Mouse (Mus musculus): ENCODE measurements at regions not wholly inside any gene's neighbourhood (a gene's known extent, or its start where the extent isn't known, plus 50 kb on each side); places are given as distances from the start of the nearest gene placed in this dataset.

- no peaks in the 10 kb centered on the region for H3K79me2 ChIP-seq (ENCODE audit: control insufficient read depth, insufficient read depth, low read length, poor library complexity)
- no peak overlapping the region for H3K9ac ChIP-seq (ENCODE audit: control insufficient read depth, low read depth, low read length, poor library complexity, severe bottlenecking)
- peaks cover 0 to 10% of the 10 kb centered on the region in 2 experiments; a peak in 2 of 4 replicates for H3K27me3 ChIP-seq (ENCODE audit: control insufficient read depth in 1 of 2, insufficient read depth in 2 of 2, low read length in 2 of 2)
- TF ChIP-seq USF1 (IDR thresholded peaks at IDR 0.05; ENCODE audit: low read depth, low read length) = no peak
- TF ChIP-seq RCOR1 (IDR thresholded peaks at IDR 0.05; ENCODE audit: low read depth, low read length) = no peak
- TF ChIP-seq KAT2A (conservative IDR thresholded peaks at IDR 0.05; ENCODE audit: low read depth, low read length) = no peak
- TF ChIP-seq GATA1 (IDR thresholded peaks at IDR 0.05; ENCODE audit: low read depth, low read length) = no peak
- no peak for TF ChIP-seq USF2 (IDR thresholded peaks at IDR 0.05; ENCODE audit: borderline replicate concordance in 1 of 2, insufficient read depth in 1 of 2, low read depth in 1 of 2, low read length in 2 of 2)
- TF ChIP-seq CTCF (IDR thresholded peaks at IDR 0.05 in 2 of 3, conservative IDR thresholded peaks at IDR 0.05 in 1 of 3; ENCODE audit: control insufficient read depth in 1 of 3, insufficient read depth in 1 of 3, low read depth in 2 of 3, low read length in 3 of 3, poor library complexity in 1 of 3, severe bottlenecking in 1 of 3) = no peak
- no peak for TF ChIP-seq NELFE (IDR thresholded peaks at IDR 0.05; ENCODE audit: low read depth, low read length)
- TF ChIP-seq MYC (IDR thresholded peaks at IDR 0.05; ENCODE audit: low read depth, low read length) = no peak
- no peak for TF ChIP-seq BHLHE40 (IDR thresholded peaks at IDR 0.05; ENCODE audit: borderline replicate concordance, low read depth, low read length)
- no peak for TF ChIP-seq MAZ (IDR thresholded peaks at IDR 0.05; ENCODE audit: low read depth, low read length)
- no peak for TF ChIP-seq JUND (IDR thresholded peaks at IDR 0.05; ENCODE audit: low read depth, low read length)
- TF ChIP-seq SIN3A (IDR thresholded peaks at IDR 0.05; ENCODE audit: low read length) = no peak
- no peak for TF ChIP-seq NRF1 (IDR thresholded peaks at IDR 0.05; ENCODE audit: insufficient read depth, low read depth, low read length, poor library complexity, severe bottlenecking)
- no peak for TF ChIP-seq POLR2AphosphoS5 (IDR thresholded peaks at IDR 0.05; ENCODE audit: borderline replicate concordance, low read depth, low read length)
- no peak for DNase-seq (ENCODE audit: low read depth, low spot score)
- H3K9me3 ChIP-seq (replicated peaks; ENCODE audit: insufficient read depth, low read length) = no peaks in the 10 kb centered on the region
- H3K4me3 ChIP-seq (ENCODE audit: control insufficient read depth in 1 of 2, insufficient read depth in 1 of 2, low read depth in 2 of 2, low read length in 2 of 2) = no peak overlapping the region
- no peaks in the 10 kb centered on the region for H3K4me1 ChIP-seq (ENCODE audit: control insufficient read depth in 1 of 2, insufficient read depth in 2 of 2, low read length in 2 of 2)
- H3K36me3 ChIP-seq (ENCODE audit: control insufficient read depth in 1 of 2, insufficient read depth in 2 of 2, low read length in 2 of 2) = no peaks in the 10 kb centered on the region
- H3K27ac ChIP-seq (ENCODE audit: control insufficient read depth, low read depth, low read length) = no peak overlapping the region
Observed at GRCm38 (mm10) chr16:19834128-19834527, 74.1 kb downstream of the B3gnt5 start.

- Histone ChIP-seq H3K27me3 (ENCODE audit: control insufficient read depth in 1 of 2, insufficient read depth in 2 of 2, low read length in 2 of 2) (peaks cover 0 to 10% of the 10 kb centered on the region in 2 experiments; a peak in 2 of 4 replicates), H3K9me3 (replicated peaks; ENCODE audit: insufficient read depth, low read length) (no peaks in the 10 kb centered on the region)
Observed at GRCm38 (mm10) chr16:19834750-19835149, 74.7 kb downstream of the B3gnt5 start.

More at GRCm38 (mm10) chr16:19834750-19835149, 74.7 kb downstream of the B3gnt5 start:
- Histone ChIP-seq H3K27ac (ENCODE audit: control insufficient read depth, low read depth, low read length) (no peak overlapping the region), H3K4me3 (ENCODE audit: control insufficient read depth in 1 of 2, insufficient read depth in 1 of 2, low read depth in 2 of 2, low read length in 2 of 2) (no peak overlapping the region), H3K36me3 (ENCODE audit: control insufficient read depth in 1 of 2, insufficient read depth in 2 of 2, low read length in 2 of 2) (no peaks in the 10 kb centered on the region), H3K4me1 (ENCODE audit: control insufficient read depth in 1 of 2, insufficient read depth in 2 of 2, low read length in 2 of 2) (no peaks in the 10 kb centered on the region), H3K9ac (ENCODE audit: control insufficient read depth, low read depth, low read length, poor library complexity, severe bottlenecking) (no peak overlapping the region), H3K79me2 (ENCODE audit: control insufficient read depth, insufficient read depth, low read length, poor library complexity) (no peaks in the 10 kb centered on the region)
- no peak for TF ChIP-seq ZNF384 (IDR thresholded peaks at IDR 0.05; ENCODE audit: low read depth, low read length)
- no peak for TF ChIP-seq NELFE (IDR thresholded peaks at IDR 0.05; ENCODE audit: low read depth, low read length)
- no peak for TF ChIP-seq RAD21 (IDR thresholded peaks at IDR 0.05; ENCODE audit: low read depth, low read length)
- TF ChIP-seq E2F4 (IDR thresholded peaks at IDR 0.05; ENCODE audit: borderline replicate concordance, low read depth, low read length) = no peak
- TF ChIP-seq ZMIZ1 (IDR thresholded peaks at IDR 0.05; ENCODE audit: low read depth, low read length) = no peak
- TF ChIP-seq GATA1 (IDR thresholded peaks at IDR 0.05; ENCODE audit: low read depth, low read length) = no peak
- TF ChIP-seq NRF1 (IDR thresholded peaks at IDR 0.05; ENCODE audit: insufficient read depth, low read depth, low read length, poor library complexity, severe bottlenecking) = no peak
- no peak for TF ChIP-seq CHD1 (IDR thresholded peaks at IDR 0.05; ENCODE audit: low read depth, low read length)
- TF ChIP-seq ELF1 (IDR thresholded peaks at IDR 0.05; ENCODE audit: low read depth, low read length) = no peak
- no peak for TF ChIP-seq EP300 (IDR thresholded peaks at IDR 0.05; ENCODE audit: low read depth in 1 of 2, low read length in 2 of 2)
- DNase-seq (ENCODE audit: low read depth, low spot score) = no peak

All from MEL (cell line).